Mouse (Mus musculus) hindbrain, postnatal 0 days (tissue): ENCODE results near the gene 1700001K19Rik. TPM values are rescaled to one million over a fixed set of nuclear protein-coding genes. Genes with fewer than 3 reads are reported as not detected.

Experiments
- ATAC-seq: fragments of 200-750 bp; cut with Nextera tagmentation; 2 replicates; pipeline ENCODE4 v1.8.0; 2017; ENCODE audit warnings: mild to moderate bottlenecking, moderate TSS enrichment, moderate library complexity
- DNase-seq: peaks from one replicate; pipeline ENCODE4 v3.0.0-alpha.2; 2015; ENCODE audit warnings: low spot score
- H3K27ac ChIP-seq: fragments of 300-500 bp; sonication (generic); 2 replicates; pipeline ENCODE4 v1.5.1; 2014; ENCODE audit warnings: mild to moderate bottlenecking
- H3K27me3 ChIP-seq: fragments of 300-500 bp; sonication (generic); 2 replicates; pipeline ENCODE4 v1.6.1; 2014; ENCODE audit warnings: low read length, mixed read lengths; ENCODE audit not compliant: insufficient read depth
- H3K36me3 ChIP-seq: fragments of 300-500 bp; sonication (generic); 2 replicates; pipeline ENCODE4 v1.6.1; 2014; ENCODE audit warnings: low read length, mixed read lengths; ENCODE audit not compliant: insufficient read depth
- H3K4me1 ChIP-seq: fragments of 300-500 bp; sonication (generic); 2 replicates; pipeline ENCODE4 v1.6.1; 2014; ENCODE audit warnings: antibody characterized with exemption, low read length, mixed read lengths; ENCODE audit not compliant: insufficient read depth
- H3K4me2 ChIP-seq: fragments of 300-500 bp; sonication (generic); 2 replicates; pipeline ENCODE4 v1.6.1; 2014; ENCODE audit warnings: low read depth, mild to moderate bottlenecking, low read length, moderate library complexity, mixed read lengths
- H3K4me3 ChIP-seq: fragments of 300-500 bp; sonication (generic); 2 replicates; pipeline ENCODE4 v1.5.1; 2014; ENCODE audit warnings: low read length
- H3K9ac ChIP-seq: fragments of 300-500 bp; sonication (generic); replicated peaks from 2 replicates; pipeline ENCODE4 v1.6.1; 2014; ENCODE audit warnings: mild to moderate bottlenecking, low read length, moderate library complexity, mixed read lengths
- H3K9me3 ChIP-seq: fragments of 300-500 bp; sonication (generic); 2 replicates; pipeline ENCODE4 v1.6.1; 2016; ENCODE audit warnings: low read length, mixed read lengths
- CTCF ChIP-seq: IDR thresholded peaks from 2 replicates; pipeline ENCODE4 v1.5.1; 2016; ENCODE audit warnings: antibody characterized with exemption, control low read depth, low read depth
- WGBS: fragments of 180-500 bp; shearing (Covaris S2); extraction: QIAGEN DNeasy Blood & Tissue Kit; methylation state at CpG from one replicate; pipeline ENCODE4 v1.1.7; 2014; 5-methylcytosine and 5-hydroxymethylcytosine counted together
- polyA plus RNA-seq: library from polyadenylated mRNA; unstranded; fragments of >200 nt; fragmentation: Nextera tagmentation; extraction: Ambion mirVana; gene quantifications from 2 replicates; pipeline ENCODE4 v1.2.1, GENCODE M21; 2015
- total RNA-seq: library from RNA; depleted of rRNA; stranded (reverse); fragments of >200 nt; gene quantifications from 2 replicates; pipeline ENCODE4 v1.2.3, GENCODE M21; 2014

1700001K19Rik gene
- total and polyA plus RNA-seq, 2 experiments from 2014 or later = 0.15 TPM; not detected in 1

DNA sequence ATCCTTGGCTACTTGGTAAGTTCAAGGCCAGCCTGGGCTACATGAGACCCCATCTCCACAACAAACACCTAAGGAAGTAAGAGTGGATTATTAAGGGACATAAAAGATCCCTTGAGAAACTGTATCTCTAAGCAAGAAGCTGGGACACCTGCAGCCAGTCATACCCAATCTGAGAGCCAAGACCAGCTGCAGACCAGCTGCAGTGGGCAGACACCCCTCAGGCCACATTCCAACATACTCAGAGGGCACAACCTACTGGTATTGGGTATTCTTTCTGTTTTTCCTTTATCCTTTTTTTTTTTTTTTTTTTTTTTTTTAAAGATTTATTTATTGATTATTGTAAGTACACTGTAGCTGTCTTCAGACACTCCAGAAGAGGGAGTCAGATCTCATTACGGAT lies 1.2 kb upstream of the 1700001K19Rik start:
- Histone ChIP-seq H3K9me3 (no peaks in the 10 kb centered on the region), H3K4me3 (no peak overlapping the region), H3K4me2 (no peak overlapping the region), H3K9ac (no peak overlapping the region), H3K27ac (no peak overlapping the region), H3K27me3 (no peaks in the 10 kb centered on the region), H3K4me1 (no peaks in the 10 kb centered on the region), H3K36me3 (peaks cover 16% of the 10 kb centered on the region)
- ATAC-seq (no peak), DNase-seq (no peak)
- no CpG with 5 or more reads among the region's 1 CpGs for WGBS
- no peak for TF ChIP-seq CTCF

DNA sequence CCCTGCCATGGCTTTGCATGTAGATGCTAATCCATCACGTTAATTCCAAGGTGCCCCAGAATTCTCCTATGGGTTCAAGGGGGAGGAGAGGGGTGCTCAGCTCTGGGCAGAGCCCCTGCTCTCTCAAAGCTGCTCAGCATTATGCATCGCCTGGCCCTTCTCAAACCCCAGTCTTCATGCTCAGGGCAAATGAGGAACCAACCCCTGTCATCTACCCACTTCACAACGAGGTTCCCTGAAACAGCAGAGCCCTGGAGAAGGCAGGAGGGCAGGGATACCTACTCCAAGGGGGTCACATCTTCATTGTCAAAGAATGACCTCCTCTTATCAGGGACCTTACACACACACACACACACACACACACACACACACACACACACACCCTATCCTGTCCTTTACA lies 541 bp downstream of the 1700001K19Rik start:
- H3K4me2 ChIP-seq = no peak overlapping the region
- ATAC-seq (no peak; the same call in 1 of the 2 replicates), DNase-seq (no peak)
- no peak overlapping the region for H3K9ac ChIP-seq
- no peaks in the 10 kb centered on the region for H3K4me1 ChIP-seq
- 59% methylated on average over 3 of the region's 3 CpGs for WGBS
- peaks cover 7% of the 10 kb centered on the region; the same call in 1 of the 2 replicates for H3K36me3 ChIP-seq
- H3K4me3 ChIP-seq = no peak overlapping the region
- no peak overlapping the region for H3K27ac ChIP-seq
- H3K27me3 ChIP-seq = no peaks in the 10 kb centered on the region
- no peak for TF ChIP-seq CTCF
- H3K9me3 ChIP-seq = no peaks in the 10 kb centered on the region

DNA sequence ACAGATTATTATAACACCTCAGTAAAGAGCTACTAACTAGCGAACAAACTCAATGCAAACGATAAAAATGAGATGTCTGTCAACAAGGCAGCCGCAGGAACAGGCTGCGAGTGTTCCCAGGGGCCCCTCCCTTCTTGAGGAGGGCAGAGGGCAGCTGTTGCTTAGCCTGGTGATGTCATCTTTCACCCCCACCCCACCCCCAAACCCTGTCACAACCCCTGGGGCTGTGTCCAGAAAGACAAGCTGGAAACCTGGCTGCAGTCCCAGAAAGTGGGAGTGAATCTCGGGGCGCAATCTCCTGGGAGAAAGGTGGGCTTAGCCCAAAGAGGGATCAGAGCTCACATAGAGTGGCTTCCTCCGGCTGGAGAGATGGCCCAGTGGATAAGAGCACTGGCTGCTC lies 1.2 kb downstream of the 1700001K19Rik start:
- no peaks in the 10 kb centered on the region for H3K4me1 ChIP-seq
- H3K27me3 ChIP-seq = no peaks in the 10 kb centered on the region
- no peak overlapping the region for H3K9ac ChIP-seq
- H3K9me3 ChIP-seq = no peaks in the 10 kb centered on the region
- H3K4me2 ChIP-seq = no peak overlapping the region
- peak; percentile 14 for DNase-seq
- no peak overlapping the region for H3K27ac ChIP-seq
- H3K4me3 ChIP-seq = no peak overlapping the region
- ATAC-seq = peak; percentile 19; the same call in 1 of the 2 replicates
- TF ChIP-seq CTCF = no peak
- H3K36me3 ChIP-seq = peaks cover under 1% of the 10 kb centered on the region; the same call in 1 of the 2 replicates
- WGBS = 41% methylated on average over 7 of the region's 7 CpGs

DNA sequence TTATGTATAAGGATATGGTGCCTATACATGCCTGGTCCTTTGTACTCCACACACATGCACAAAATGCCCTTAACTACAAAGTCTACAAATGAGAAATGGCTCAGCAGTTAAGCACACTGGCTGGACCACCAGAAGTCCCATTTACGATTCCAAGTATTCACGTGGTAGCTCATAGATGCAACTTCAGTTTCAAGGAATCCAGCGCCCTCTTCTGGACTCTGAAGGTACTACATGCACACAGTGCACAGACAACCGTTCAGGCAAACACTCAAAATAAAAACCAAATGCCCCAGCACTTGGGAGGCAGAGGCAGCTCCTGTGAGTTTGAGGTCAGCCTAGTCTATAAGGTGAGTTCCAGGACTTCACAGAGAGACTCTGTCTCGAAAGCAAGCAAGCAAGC lies 8.2 kb downstream of the 1700001K19Rik start:
- no peaks in the 10 kb centered on the region for H3K27me3 ChIP-seq
- no peak overlapping the region for H3K4me3 ChIP-seq
- WGBS = 49% methylated on average over 5 of the region's 5 CpGs
- H3K9me3 ChIP-seq = no peaks in the 10 kb centered on the region
- ATAC-seq (no peak), DNase-seq (peak; percentile 35)
- no peak overlapping the region for H3K9ac ChIP-seq
- no peaks in the 10 kb centered on the region for H3K36me3 ChIP-seq
- H3K27ac ChIP-seq = no peak overlapping the region
- H3K4me1 ChIP-seq = no peaks in the 10 kb centered on the region
- H3K4me2 ChIP-seq = no peak overlapping the region
- peak; percentile 67 for TF ChIP-seq CTCF

DNA sequence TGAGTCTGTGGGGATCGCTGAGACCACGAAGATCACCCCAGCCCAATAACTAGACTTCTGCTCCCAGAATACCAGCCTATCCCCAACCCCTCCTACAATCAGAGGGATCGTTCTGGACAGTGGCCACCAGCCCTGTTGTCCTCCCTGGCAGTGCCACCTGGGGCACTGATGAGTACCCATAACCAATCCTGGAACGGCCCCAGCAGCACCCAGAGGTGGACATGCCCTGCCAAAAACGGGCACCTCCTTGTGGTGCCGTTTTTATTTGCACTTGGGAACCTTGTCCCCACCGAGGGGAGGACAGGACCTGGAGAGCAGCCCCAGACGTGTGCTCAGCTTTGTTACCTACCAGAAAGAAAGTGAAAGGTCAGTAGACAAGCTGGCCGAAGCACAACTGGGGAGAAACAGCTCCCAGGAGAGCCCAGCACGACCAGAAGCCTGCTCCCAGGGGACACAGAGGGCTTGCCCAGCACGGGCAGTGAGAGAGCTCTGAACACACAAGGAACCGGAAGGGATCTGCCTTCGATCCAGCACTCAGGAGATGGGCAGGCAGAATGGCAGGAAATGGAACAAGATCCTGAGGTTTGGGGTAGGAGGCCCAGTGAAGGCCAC lies 14.8 kb downstream of the 1700001K19Rik start:
- Histone ChIP-seq H3K9ac (no peak overlapping the region), H3K9me3 (no peaks in the 10 kb centered on the region), H3K4me1 (no peaks in the 10 kb centered on the region), H3K36me3 (peaks cover 59% of the 10 kb centered on the region), H3K4me3 (no peak overlapping the region), H3K27ac (no peak overlapping the region), H3K4me2 (no peak overlapping the region), H3K27me3 (no peaks in the 10 kb centered on the region)
- no peak for DNase-seq
- WGBS = 86% methylated on average over 13 of the region's 13 CpGs
- no peak for ATAC-seq
- TF ChIP-seq CTCF = peak; percentile 29; the same call in 1 of the 2 replicates

DNA sequence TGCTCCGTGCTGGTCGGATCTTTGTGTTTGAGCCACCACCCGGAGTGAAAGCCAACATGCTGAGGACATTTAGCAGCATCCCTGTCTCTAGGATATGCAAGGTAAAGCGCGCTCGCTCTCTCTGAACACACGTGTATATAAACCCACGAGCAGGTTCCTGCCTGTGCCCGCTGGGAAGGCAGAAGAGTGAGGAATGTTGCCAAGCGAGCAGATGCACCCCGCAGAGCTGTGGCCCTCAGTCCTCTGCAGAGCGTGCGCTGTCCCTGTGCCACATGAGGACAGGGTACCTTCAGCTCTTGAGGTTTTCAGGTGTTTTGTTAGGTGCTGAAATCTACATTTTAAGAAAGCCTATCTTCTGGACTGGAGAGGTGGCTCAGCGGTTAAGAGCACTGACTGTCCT lies 20.7 kb downstream of the 1700001K19Rik start:
- Histone ChIP-seq H3K4me2 (no peak overlapping the region), H3K36me3 (peaks cover 99% of the 10 kb centered on the region), H3K4me3 (no peak overlapping the region), H3K27ac (no peak overlapping the region), H3K9ac (no peak overlapping the region), H3K27me3 (no peaks in the 10 kb centered on the region), H3K9me3 (no peaks in the 10 kb centered on the region), H3K4me1 (no peaks in the 10 kb centered on the region)
- WGBS = 89% methylated on average over 14 of the region's 14 CpGs
- ATAC-seq = no peak
- TF ChIP-seq CTCF = no peak
- DNase-seq = no peak

DNA sequence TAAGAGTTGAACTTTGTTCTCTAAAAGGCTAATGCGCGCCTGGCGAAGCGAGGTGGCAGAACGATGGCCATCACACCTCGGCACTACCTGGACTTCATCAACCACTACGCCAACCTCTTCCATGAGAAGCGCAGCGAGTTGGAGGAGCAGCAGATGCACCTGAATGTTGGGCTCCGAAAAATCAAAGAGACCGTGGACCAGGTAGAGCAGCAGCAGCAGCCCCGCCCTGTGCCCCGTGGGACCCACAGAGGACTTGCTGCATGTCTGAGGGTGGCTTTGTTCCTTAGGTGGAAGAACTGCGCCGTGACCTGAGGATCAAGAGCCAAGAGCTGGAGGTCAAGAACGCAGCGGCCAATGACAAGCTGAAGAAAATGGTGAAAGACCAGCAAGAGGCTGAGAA lies 31.0 kb downstream of the 1700001K19Rik start:
- Histone ChIP-seq H3K9me3 (no peaks in the 10 kb centered on the region), H3K4me3 (no peak overlapping the region), H3K4me2 (no peak overlapping the region), H3K27ac (no peak overlapping the region), H3K9ac (no peak overlapping the region), H3K36me3 (peaks cover 92% of the 10 kb centered on the region), H3K4me1 (no peaks in the 10 kb centered on the region), H3K27me3 (no peaks in the 10 kb centered on the region)
- no peak for TF ChIP-seq CTCF
- 96% methylated on average over 17 of the region's 17 CpGs for WGBS
- no peak for ATAC-seq
- DNase-seq = no peak
